Mouse (Mus musculus): ENCODE data around the gene Nrxn1.

Gene Nrxn1

DNA sequence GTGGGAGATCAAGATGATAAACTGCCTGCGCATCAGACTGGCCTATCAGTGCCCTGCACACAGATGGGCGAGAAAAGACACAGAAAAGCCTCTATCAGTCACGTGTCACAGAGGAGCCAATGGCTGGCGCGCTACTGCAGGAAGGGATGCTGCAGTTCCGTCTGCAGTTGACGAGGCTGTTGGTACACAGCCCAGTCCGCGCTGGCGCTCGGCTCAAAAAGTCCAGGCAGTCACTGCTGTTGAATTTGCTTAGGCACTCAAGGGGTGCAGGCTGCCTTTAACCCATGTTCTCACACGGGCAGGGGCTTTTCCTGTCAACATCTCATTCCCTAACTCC, 1004.6 kb downstream of the Nrxn1 start:
- peak; percentile 91 to 95 for DNase-seq (ENCODE audit: low spot score in 2 of 2)

DNA sequence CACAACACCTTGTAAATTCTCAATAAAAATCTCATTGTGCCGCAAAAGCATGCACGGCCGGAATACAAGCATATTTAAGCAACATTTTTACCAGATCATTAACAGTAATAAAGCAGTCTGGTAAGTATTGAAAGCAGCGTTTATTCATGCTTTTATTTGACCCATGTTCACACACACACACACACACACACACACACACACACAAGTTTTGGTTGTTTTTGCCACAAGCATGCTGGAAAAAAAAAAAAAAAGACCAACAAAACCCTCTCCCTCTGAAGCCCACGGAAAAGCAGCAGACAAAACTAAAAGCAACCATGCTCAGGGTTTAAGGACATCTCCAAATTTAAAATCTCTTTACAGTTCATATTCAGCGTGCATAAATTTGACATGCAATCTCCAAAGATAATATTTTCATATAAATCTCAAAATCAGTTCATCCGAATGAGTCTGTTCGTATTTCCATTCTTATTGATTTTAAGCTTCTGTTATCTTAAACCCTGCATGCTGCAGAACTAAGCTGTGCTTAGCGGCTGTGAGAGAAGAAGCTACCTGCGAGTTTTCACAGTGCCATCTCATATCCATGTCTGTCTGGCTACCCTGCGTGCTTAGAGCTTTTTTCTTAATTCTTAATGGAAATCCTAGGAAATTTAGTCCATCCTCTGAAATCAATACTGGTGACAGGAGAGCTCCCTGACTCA, 1005.1 kb downstream of the Nrxn1 start:
- no peak for DNase-seq (ENCODE audit: low spot score in 2 of 2)

DNA sequence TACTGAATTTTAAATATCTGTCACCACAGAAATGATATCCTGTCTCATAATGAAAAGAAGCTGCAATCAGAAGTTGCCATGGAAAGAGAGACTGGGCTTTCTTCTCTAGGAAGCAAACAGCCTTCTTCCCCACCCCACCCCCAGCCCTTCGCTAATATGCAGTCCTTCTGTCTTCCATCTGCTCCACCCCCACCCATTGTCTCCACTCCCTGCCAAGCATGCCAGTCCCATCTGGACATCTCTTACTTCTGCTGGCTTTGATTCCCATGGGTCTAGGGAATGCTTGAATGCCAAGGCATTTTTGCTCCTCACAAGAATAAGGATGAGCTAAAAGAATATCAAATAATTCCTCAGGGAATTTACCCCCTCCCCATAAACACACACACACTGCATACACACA, 1006.0 kb downstream of the Nrxn1 start:
- peak; percentile 62 to 65 for DNase-seq (ENCODE audit: low spot score in 2 of 2)

DNA sequence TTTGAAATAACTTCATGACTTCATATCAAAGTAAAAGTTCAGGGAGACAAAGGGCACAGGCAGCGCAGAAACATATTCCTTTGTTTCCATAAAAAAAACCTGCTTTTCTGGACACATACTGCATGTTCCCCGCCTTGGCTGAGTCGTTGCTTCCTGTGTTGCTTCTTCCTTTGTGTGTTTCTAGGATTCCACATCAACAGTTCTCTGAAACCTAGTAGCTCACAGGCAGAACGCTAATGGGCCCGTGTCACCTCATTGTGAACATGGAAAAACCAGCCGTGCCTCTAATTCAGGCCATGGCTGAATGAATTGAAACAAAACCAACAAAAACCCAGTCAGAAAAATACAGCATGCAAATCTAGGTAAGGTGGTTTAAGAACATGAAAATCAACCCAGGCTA, 1013.9 kb downstream of the Nrxn1 start:
- no peak for DNase-seq (ENCODE audit: low spot score in 2 of 2)

DNA sequence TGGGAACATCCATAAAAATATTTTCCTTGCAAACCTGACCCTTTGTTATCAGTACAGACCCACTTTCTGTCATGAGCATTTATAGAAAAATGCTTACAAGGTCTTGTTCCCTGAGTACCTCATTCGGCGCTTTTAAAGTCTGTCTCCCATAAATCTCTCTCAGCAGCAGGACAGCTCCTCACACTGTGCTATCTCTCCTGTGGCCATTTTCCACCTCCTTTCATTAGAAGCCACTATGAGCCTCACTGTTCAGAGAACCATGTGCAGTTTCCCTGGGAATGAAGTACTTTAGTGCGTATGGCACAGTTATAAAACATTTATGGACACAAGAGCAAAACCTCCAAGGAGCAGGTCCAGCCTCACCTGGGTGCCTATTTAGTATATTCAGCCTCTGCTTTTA, 1014.4 kb downstream of the Nrxn1 start:
- DNase-seq (ENCODE audit: low spot score in 2 of 2): no peak

DNA sequence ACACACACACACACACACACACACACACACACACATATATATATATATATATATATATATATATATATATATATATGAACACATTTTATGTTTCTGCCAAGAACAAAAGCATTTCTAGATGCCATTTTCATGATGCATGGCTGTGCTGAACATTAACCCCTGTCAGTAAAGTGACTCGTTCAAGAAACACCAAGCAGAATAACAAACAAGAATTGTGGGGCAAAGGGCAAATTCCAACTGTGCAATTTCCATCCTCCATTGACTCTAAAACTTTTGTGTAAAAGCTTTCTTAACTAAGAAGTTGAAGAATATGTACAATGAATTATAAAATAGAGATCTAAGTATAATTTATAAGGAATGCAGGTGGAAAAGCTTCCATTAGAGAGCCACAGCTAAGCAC, 1030.0 kb downstream of the Nrxn1 start:
- DNase-seq (ENCODE audit: low spot score in 2 of 2): no peak

DNA sequence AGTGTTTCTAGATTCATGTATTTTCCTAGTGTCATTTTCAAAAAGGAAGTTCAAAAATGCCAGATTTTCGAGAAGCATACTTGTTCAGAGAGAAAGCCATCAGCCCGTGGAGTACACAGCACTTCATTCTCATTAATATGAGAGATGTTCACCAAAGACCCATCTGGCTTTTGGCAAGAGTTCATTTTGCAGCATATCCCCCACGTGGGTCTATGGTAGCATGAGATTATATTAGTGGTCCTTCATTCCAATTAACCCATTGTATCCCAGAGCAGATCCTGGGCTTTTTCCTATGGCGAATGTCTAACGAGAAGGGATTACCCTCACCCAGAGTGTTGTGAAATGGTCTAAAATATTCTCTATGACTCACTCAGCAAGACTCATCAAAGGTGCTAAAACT, 1032.0 kb downstream of the Nrxn1 start:
- DNase-seq (ENCODE audit: low spot score in 2 of 2): no peak

DNA sequence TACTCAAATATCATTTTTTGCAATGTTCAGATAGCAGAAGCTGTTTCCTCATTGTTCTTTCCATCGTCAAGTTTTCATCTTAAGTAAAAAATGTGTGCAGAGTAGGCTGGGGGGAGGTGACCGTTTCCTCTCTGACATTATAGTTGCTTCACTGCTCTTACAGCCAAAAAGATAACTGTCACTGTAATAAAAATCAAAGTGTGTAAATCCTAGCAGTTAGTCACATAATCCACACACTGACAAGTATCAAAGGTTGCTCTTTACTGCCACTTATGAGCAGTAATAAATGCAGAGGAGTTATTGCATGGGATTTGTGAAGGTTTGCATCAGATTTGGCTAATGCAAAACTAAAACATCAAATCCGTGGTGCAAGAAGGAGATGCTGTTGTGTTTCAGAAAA, 1032.7 kb downstream of the Nrxn1 start:
- DNase-seq (ENCODE audit: low spot score in 2 of 2): no peak

DNA sequence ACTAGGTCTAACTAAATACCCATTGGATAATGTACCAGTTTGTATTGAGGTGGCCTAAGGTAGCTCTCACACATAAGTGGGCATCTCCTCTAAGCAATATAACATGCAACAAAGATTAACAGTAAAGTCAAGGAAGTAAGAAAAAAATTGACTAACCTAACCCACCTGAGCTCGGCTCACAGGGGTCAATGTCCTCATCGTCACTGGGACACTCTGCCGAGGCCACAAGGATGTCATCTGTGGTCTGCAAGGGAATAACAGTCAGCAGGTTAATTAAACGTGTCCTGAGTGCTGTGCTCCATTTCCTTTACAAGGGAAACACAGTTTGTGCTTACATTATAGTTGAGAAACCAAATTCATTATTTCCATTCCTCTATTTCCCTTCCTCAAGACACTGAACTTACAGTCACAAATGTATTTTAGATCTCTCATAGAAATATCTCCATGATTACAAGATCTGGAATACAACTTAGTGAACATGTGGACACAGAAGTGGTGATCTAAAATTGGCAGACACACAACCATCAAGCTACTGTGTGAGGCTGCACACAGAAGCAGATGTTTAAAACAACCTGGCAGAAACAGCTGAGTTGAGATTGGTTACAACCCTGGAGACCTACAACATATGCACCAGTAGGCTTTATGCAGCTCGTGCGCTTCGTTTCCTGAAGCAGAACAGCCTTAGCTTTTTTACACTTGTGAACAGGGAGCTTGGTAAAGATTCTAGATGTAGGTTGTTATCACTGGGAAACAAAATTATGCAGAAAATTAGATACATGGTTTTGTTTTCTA, 1033.4 kb downstream of the Nrxn1 start:
- DNase-seq (ENCODE audit: low spot score in 2 of 2): no peak

DNA sequence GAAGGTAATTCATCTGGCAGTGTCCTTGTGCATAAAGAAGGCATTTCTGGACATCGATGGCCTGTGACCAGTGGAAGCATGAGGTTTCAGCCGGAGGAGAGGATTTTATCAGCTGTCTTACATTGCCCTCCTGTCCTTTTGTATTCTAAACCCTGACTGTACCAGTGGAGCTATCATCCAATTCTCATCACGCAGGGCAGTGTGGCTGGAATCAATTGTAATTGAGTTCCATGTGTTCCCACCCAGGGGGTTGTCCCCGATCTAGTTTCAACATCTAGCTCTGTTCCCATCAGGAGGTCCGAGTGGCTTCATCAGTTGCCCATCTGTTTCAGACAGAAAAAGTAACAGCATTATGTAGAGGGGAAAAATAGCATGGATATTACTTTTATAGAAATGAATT, 1038.6 kb downstream of the Nrxn1 start:
- DNase-seq (ENCODE audit: low spot score in 2 of 2): no peak

DNA sequence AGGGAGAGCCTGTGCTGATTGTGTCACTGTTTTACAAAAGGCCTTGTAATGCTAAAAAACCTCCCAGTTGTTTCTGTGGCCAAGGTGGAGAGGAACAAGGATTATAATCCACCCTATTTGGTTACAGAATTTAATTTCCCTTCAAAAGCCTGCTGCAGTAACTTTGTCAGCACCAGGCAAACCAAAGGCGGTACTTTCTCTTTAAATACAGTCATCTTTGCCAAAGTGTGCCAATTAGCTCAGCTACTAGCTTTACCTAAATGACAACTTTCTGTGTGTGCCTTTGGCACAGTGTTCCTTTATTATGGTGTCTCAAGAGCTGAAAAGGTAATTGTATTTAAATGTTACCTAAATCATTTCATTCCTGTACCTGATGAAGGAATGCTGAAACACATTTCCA, 1053.6 kb downstream of the Nrxn1 start:
- DNase-seq (ENCODE audit: low spot score in 2 of 2): no peak

DNA sequence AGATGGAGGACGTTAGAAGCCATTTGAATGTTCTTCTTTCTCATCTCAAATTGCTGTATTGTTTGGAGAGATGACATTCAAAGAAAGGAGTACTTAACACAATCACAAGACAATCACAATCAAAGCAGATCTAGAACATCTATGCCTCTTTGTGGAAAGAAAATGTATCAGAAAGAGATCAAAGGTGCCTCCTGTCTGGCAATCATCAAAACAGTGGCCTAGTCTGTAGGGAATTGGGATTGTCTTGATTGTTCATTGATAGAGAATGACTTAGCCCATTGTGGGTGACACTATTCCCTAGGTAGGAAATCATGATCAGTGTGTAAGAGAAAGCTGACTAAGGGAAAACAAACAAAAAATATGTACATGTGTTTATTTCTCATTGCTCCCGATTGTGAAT, 1060.5 kb downstream of the Nrxn1 start:
- no peak for DNase-seq (ENCODE audit: low spot score in 2 of 2)

DNA sequence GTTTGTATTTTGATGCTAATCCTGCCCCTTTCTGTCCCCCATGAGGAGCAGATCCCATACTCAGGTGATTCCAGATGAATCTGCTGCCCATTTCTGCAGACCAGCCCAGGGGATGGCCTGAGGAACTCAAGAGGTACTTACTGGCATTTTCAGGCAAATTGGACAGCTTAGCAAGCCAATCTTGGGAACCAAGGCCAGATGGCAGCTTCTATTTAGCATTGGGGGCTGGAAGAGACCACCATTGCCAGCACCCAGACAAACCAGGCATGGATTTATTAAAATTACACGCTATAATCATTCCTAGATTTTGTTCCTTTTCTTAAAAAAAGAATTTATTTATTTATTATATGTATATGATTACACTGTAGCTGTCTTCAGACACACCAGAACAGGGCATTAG, 1076.2 kb downstream of the Nrxn1 start:
- DNase-seq (ENCODE audit: low spot score in 2 of 2): no peak

DNA sequence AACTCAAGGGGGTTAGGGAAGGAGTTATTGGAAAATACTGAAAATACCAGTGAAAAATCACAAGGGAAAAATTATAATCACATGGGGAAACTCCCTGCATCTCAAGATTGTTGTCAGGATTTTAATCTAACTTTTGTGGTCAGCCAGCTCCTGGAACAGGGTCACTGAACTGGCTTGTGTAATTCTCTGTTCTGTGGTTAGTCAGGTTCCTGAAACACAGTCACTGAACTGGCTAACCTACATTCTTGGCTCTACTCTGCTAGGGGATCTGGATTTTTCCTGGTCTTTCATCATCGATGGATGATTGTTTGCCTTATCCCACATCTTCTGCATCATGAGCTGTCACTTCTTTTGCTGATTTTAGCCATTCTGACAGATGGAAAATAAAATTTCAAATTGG, 1081.1 kb downstream of the Nrxn1 start:
- no peak for DNase-seq (ENCODE audit: low spot score in 2 of 2)

DNA sequence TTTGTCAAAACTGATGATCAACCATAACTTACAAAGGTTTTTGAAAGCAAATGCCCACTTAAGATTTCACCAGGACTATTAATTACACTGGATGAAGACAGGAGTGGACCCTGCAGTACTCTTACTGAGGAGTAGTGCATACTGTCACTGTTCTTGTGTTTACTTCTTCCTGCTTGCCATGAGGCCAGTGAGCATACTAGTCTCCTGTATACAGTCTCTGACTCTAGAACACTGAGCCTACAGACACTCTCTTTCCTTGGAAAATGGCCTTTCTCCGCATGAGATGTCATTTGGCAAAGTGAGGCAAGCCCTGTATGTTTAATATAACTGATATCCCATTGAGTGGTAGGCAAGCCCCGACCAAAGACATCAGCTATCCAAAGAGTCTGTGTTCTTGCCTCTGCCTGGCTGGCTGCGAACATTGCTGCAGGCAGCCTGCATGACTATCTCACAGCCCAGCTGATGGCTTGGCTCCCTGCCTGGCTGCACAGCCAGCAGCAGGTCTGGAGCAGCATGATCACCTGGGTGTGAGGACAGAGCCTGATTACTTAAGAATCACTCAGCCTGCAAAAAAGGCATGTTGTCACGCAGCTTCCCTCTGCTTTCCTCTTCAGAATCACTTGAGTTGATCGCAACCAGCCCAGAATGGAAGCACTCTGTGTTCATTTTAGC, 1085.3 kb downstream of the Nrxn1 start:
- peak; percentile 9 to 11 for DNase-seq (ENCODE audit: low spot score in 2 of 2)

DNA sequence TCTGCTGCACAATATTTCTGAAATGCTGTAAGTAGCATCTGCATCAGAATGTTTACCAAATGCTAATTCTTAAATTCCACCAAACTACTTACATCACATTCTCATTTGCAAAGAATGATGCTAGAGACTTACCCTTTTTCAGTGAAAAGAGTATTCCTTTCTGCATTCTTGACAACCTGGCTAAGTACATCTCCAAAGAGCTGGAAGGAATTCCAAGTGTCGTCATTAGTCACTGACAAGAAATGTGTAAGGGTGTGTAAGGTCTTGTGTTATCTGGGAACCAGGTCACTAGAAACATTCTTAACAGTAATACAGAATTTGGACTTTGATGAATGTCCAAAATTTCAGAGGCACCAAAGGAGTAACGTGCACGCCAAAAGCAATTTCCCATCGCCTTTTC, 1102.2 kb downstream of the Nrxn1 start:
- DNase-seq (ENCODE audit: low spot score in 2 of 2): no peak
